Mouse (Mus musculus) myocyte (in vitro differentiated cells): ENCODE results near the gene Gm20696.

Source experiments
- E2F4 ChIP-seq: IDR thresholded peaks from one replicate; pipeline ENCODE4 v1.6.1; 2011; ENCODE audit warnings: mild to moderate bottlenecking, control low read depth, moderate library complexity; ENCODE audit not compliant: insufficient read depth
- MAX ChIP-seq: IDR thresholded peaks from one replicate; pipeline ENCODE4 v1.6.1; 2011; ENCODE audit warnings: low read depth, mild to moderate bottlenecking, control low read depth
- MYOG ChIP-seq, 3 experiments: IDR thresholded peaks; one replicate each; pipeline ENCODE4 v1.6.1; 2011; ENCODE audit warnings: control low read depth in 2 of 3, low read depth in 2 of 3, mild to moderate bottlenecking in 2 of 3; ENCODE audit not compliant: insufficient read length in 2 of 3, control insufficient read depth in 1 of 3, insufficient read depth in 1 of 3
- POLR2A ChIP-seq: IDR thresholded peaks from one replicate; pipeline ENCODE4 v1.6.1; 2011; ENCODE audit warnings: low read depth, mild to moderate bottlenecking, control low read depth, moderate library complexity; ENCODE audit not compliant: insufficient read length
- POLR2AphosphoS2 ChIP-seq: IDR thresholded peaks from one replicate; pipeline ENCODE4 v1.6.1; 2011; ENCODE audit warnings: low read depth, control low read depth; ENCODE audit not compliant: insufficient read length
- REST ChIP-seq: IDR thresholded peaks from one replicate; pipeline ENCODE4 v1.6.1; 2011; ENCODE audit warnings: mild to moderate bottlenecking, control low read depth, moderate library complexity; ENCODE audit not compliant: insufficient read depth, insufficient read length
- SRF ChIP-seq: IDR thresholded peaks from one replicate; pipeline ENCODE4 v1.6.1; 2011; ENCODE audit warnings: low read depth; ENCODE audit not compliant: control insufficient read depth, insufficient read length
- TCF12 ChIP-seq: IDR thresholded peaks from one replicate; pipeline ENCODE4 v1.6.1; 2011; ENCODE audit warnings: mild to moderate bottlenecking, control low read depth; ENCODE audit not compliant: poor library complexity, insufficient read depth, severe bottlenecking
- USF1 ChIP-seq: IDR thresholded peaks from one replicate; pipeline ENCODE4 v1.6.1; 2011; ENCODE audit warnings: low read depth, mild to moderate bottlenecking, control low read depth, moderate library complexity

DNA sequence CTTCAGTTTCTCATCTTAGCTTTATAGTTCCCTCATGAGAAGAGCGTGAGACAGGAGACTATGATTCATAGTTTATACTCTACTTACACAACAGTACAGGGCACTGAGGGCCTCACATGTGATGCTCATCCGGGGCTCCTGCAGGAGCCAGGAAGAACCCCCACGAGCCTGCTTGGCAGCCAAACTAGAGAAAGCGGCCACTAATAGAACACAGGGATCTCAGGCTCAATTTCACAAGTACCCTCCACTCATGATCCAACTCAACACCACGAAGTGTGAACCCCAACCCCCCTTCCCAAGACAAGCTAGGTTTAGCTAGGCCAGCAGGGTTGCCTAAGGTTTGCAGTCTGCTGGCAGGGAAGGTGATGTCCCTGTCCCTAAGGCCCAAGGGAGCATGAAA lies 223.1 kb downstream of the Gm20696 start:
- TF ChIP-seq POLR2A (no peak), E2F4 (no peak), SRF (no peak), USF1 (no peak), MYOG (IDR thresholded peaks at IDR 0.05; ENCODE audit: control insufficient read depth in 1 of 3, insufficient read depth in 1 of 3, insufficient read length in 2 of 3, low read depth in 2 of 3) (no peak), MAX (no peak), TCF12 (no peak), REST (no peak), POLR2AphosphoS2 (no peak)
